Mouse (Mus musculus) intestine, embryonic 16.5 days (tissue): ENCODE measurements at regions not wholly inside any gene's neighbourhood (a gene's known extent, or its start where the extent isn't known, plus 50 kb on each side); places are given as distances from the start of the nearest gene placed in this dataset.

Experiments
- ATAC-seq: fragments of 200-750 bp; cut with Nextera tagmentation; 2 replicates; pipeline ENCODE4 v1.8.0; 2017; ENCODE audit warnings: moderate TSS enrichment, moderate library complexity
- H3K27ac ChIP-seq: fragments of 300-500 bp; sonication (generic); 2 replicates; pipeline ENCODE4 v1.5.1; 2014; ENCODE audit warnings: mild to moderate bottlenecking, low read length
- H3K27me3 ChIP-seq: fragments of 300-500 bp; sonication (generic); replicated peaks from 2 replicates; pipeline ENCODE4 v1.6.1; 2014; ENCODE audit warnings: low read length, control low read depth, mixed read lengths; ENCODE audit not compliant: control insufficient read depth, insufficient read depth
- H3K36me3 ChIP-seq: fragments of 300-500 bp; sonication (generic); 2 replicates; pipeline ENCODE4 v1.6.1; 2014; ENCODE audit warnings: low read length, control low read depth; ENCODE audit not compliant: control insufficient read depth, insufficient read depth
- H3K4me1 ChIP-seq: fragments of 300-500 bp; sonication (generic); 2 replicates; pipeline ENCODE4 v1.6.1; 2014; ENCODE audit warnings: low read length, control low read depth, mixed read lengths; ENCODE audit not compliant: control insufficient read depth, insufficient read depth
- H3K4me2 ChIP-seq: fragments of 300-500 bp; sonication (generic); 2 replicates; pipeline ENCODE4 v1.6.1; 2014; ENCODE audit warnings: low read depth, low read length, control low read depth
- H3K4me3 ChIP-seq: fragments of 300-500 bp; sonication (generic); 2 replicates; pipeline ENCODE4 v1.5.1; 2014; ENCODE audit warnings: mild to moderate bottlenecking, low read length
- H3K9ac ChIP-seq: fragments of 300-500 bp; sonication (generic); 2 replicates; pipeline ENCODE4 v1.6.1; 2014; ENCODE audit warnings: low read depth, low read length
- H3K9me3 ChIP-seq: fragments of 300-500 bp; sonication (generic); 2 replicates; pipeline ENCODE4 v1.6.1; 2016; ENCODE audit warnings: low read length, control low read depth; ENCODE audit not compliant: control insufficient read depth
- WGBS: fragments of 180-500 bp; shearing (Covaris S2); extraction: QIAGEN DNeasy Blood & Tissue Kit; methylation state at CpG from one replicate; pipeline ENCODE4 v1.1.7; 2014; 5-methylcytosine and 5-hydroxymethylcytosine counted together

GRCm38 (mm10) chr10:17352202-17352994 lies 370.6 kb upstream of the Cited2 start:
- Histone ChIP-seq H3K36me3 (no peaks in the 10 kb centered on the region), H3K27ac (no peak overlapping the region), H3K27me3 (no peaks in the 10 kb centered on the region), H3K4me2 (no peak overlapping the region), H3K9me3 (no peaks in the 10 kb centered on the region), H3K4me1 (no peaks in the 10 kb centered on the region), H3K4me3 (no peak overlapping the region), H3K9ac (no peak overlapping the region)
- WGBS = 83% methylated on average over 14 of the region's 14 CpGs
- no peak for ATAC-seq

- H3K27ac ChIP-seq = no peak overlapping the region
- ATAC-seq = no peak
- 63% methylated on average over 4 of the region's 4 CpGs for whole genome bisulfite sequencing
- no peaks in the 10 kb centered on the region for H3K4me1 ChIP-seq
- H3K4me2 ChIP-seq = no peak overlapping the region
- H3K4me3 ChIP-seq = no peak overlapping the region
- H3K9ac ChIP-seq = no peak overlapping the region
- no peaks in the 10 kb centered on the region for H3K9me3 ChIP-seq
- H3K36me3 ChIP-seq = no peaks in the 10 kb centered on the region
- H3K27me3 ChIP-seq = no peaks in the 10 kb centered on the region
These were observed 367.5 kb upstream of the Cited2 start for GRCm38 (mm10) chr10:17355476-17355875.

- H3K9ac ChIP-seq = no peak overlapping the region
- WGBS = 33% methylated on average over 3 of the region's 3 CpGs
- H3K27me3 ChIP-seq = no peaks in the 10 kb centered on the region
- no peak overlapping the region for H3K4me2 ChIP-seq
- no peak for ATAC-seq
- H3K27ac ChIP-seq = no peak overlapping the region
- no peaks in the 10 kb centered on the region for H3K36me3 ChIP-seq
- no peaks in the 10 kb centered on the region for H3K4me1 ChIP-seq
- H3K4me3 ChIP-seq = no peak overlapping the region
- H3K9me3 ChIP-seq = no peaks in the 10 kb centered on the region
These were observed 367.0 kb upstream of the Cited2 start for GRCm38 (mm10) chr10:17356041-17356440.

- Histone ChIP-seq H3K4me3 (no peak overlapping the region), H3K4me1 (peaks cover 3% of the 10 kb centered on the region; the same call in 1 of the 2 replicates), H3K27me3 (no peaks in the 10 kb centered on the region), H3K36me3 (no peaks in the 10 kb centered on the region), H3K27ac (no peak overlapping the region), H3K9ac (no peak overlapping the region), H3K9me3 (no peaks in the 10 kb centered on the region), H3K4me2 (no peak overlapping the region)
- ATAC-seq = no peak
- 83% methylated on average over 3 of the region's 3 CpGs for WGBS
These were observed 360.4 kb upstream of the Cited2 start for GRCm38 (mm10) chr10:17362643-17363042.

- H3K36me3 ChIP-seq = no peaks in the 10 kb centered on the region
- H3K4me1 ChIP-seq = peaks cover 3% of the 10 kb centered on the region; the same call in 1 of the 2 replicates
- no peak overlapping the region for H3K9ac ChIP-seq
- no peak overlapping the region for H3K4me3 ChIP-seq
- H3K27ac ChIP-seq = no peak overlapping the region
- H3K4me2 ChIP-seq = no peak overlapping the region
- no peaks in the 10 kb centered on the region for H3K9me3 ChIP-seq
- ATAC-seq = no peak
- no peaks in the 10 kb centered on the region for H3K27me3 ChIP-seq
- 66% methylated on average over 3 of the region's 3 CpGs for WGBS
These were observed 356.8 kb upstream of the Cited2 start for GRCm38 (mm10) chr10:17366042-17366740.

GRCm38 (mm10) chr10:17367026-17367425 lies 356.0 kb upstream of the Cited2 start:
- 28% methylated on average over 5 of the region's 5 CpGs for whole genome bisulfite sequencing
- no peak overlapping the region for H3K27ac ChIP-seq

GRCm38 (mm10) chr10:17367430-17367829 lies 355.6 kb upstream of the Cited2 start:
- H3K27me3 ChIP-seq = no peaks in the 10 kb centered on the region
- no peak for ATAC-seq
- no peaks in the 10 kb centered on the region for H3K9me3 ChIP-seq
- no peak overlapping the region for H3K9ac ChIP-seq
- no peak overlapping the region for H3K27ac ChIP-seq
- no peaks in the 10 kb centered on the region for H3K36me3 ChIP-seq
- H3K4me2 ChIP-seq = no peak overlapping the region
- H3K4me3 ChIP-seq = no peak overlapping the region
- H3K4me1 ChIP-seq = peaks cover 3% of the 10 kb centered on the region; the same call in 1 of the 2 replicates

More at GRCm38 (mm10) chr10:17367026-17367425, 356.0 kb upstream of the Cited2 start:
- Histone ChIP-seq H3K4me2 (no peak overlapping the region), H3K36me3 (no peaks in the 10 kb centered on the region), H3K4me3 (no peak overlapping the region), H3K9me3 (no peaks in the 10 kb centered on the region), H3K4me1 (peaks cover 3% of the 10 kb centered on the region; the same call in 1 of the 2 replicates), H3K9ac (no peak overlapping the region), H3K27me3 (no peaks in the 10 kb centered on the region)
- ATAC-seq = peak; percentile 38; the same call in 1 of the 2 replicates

GRCm38 (mm10) chr10:17368636-17369035 lies 354.4 kb upstream of the Cited2 start:
- 80% methylated on average over 1 of the region's 1 CpGs for WGBS
- no peak overlapping the region for H3K9ac ChIP-seq
- H3K27me3 ChIP-seq = no peaks in the 10 kb centered on the region
- no peaks in the 10 kb centered on the region for H3K9me3 ChIP-seq
- no peak overlapping the region for H3K4me2 ChIP-seq
- H3K4me1 ChIP-seq = peaks cover 3% of the 10 kb centered on the region; the same call in 1 of the 2 replicates
- H3K27ac ChIP-seq = no peak overlapping the region
- no peaks in the 10 kb centered on the region for H3K36me3 ChIP-seq
- H3K4me3 ChIP-seq = no peak overlapping the region
- ATAC-seq = no peak

GRCm38 (mm10) chr10:17372905-17373304 lies 350.1 kb upstream of the Cited2 start:
- peak; percentile 53; the same call in 1 of the 2 replicates for ATAC-seq
- WGBS = 62% methylated on average over 2 of the region's 2 CpGs
- H3K27ac ChIP-seq = no peak overlapping the region
- H3K27me3 ChIP-seq = no peaks in the 10 kb centered on the region
- no peaks in the 10 kb centered on the region for H3K9me3 ChIP-seq
- H3K9ac ChIP-seq = no peak overlapping the region
- no peaks in the 10 kb centered on the region for H3K4me1 ChIP-seq
- H3K36me3 ChIP-seq = no peaks in the 10 kb centered on the region
- H3K4me2 ChIP-seq = no peak overlapping the region
- H3K4me3 ChIP-seq = no peak overlapping the region
